Mouse (Mus musculus): Measurements from ENCODE around the gene Hectd2.

Hectd2 gene

DNA sequence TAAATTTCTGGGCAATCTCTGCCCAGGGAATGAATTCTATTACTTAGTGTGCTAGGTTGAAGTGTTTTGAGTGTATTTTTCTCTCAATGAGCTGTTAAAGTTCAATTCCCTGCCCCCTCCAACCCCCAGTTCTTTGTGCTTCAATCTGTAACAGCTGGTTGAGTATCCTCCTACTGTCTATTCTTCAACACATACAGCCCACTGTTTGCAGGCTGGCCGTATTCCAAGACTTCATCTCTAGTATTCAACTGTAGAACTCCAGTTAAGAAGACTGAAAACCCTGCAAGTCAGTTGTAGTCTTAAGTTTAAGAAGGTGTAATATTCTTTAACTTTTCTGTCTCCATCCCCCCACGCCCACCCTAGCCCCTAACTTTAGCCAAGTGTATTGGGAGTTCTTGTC is 10.0 kb downstream of the Hectd2 start:
- DNase-seq (ENCODE audit: low read depth), result no peak

DNA sequence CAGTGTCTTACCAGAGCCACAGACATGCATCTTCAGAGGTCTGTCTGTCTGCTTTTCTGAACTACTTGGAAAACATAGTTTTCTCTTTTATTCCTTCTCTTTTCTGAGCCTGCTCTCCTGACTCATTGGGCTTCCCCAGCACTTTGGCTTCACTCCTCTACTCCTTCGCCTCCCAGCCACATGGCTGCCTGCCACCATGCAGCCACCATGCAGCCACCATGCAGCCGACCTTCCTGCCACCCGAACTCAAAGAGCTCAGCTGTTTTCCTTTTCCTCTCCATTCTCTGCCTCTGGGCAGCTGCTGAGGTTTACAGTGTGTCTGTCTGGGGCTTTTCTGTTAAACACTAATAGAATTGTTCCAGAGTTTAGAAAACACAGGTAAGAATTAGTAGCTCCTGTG is 19.5 kb downstream of the Hectd2 start:
- DNase-seq (ENCODE audit: low read depth), result peak; percentile 19

GRCm38 (mm10) chr19:36575159-36575558 is 20.7 kb downstream of the Hectd2 start:
- DNase-seq (ENCODE audit: low read depth), result no peak

GRCm38 (mm10) chr19:36580874-36581273 is 26.4 kb downstream of the Hectd2 start:
- DNase-seq (ENCODE audit: low read depth), result no peak

GRCm38 (mm10) chr19:36582116-36582515 is 27.7 kb downstream of the Hectd2 start:
- DNase-seq (ENCODE audit: low read depth), result no peak

- DNase-seq (ENCODE audit: low read depth), result no peak
Observed at GRCm38 (mm10) chr19:36585505-36585904, 31.1 kb downstream of the Hectd2 start.

- DNase-seq (ENCODE audit: low read depth), result no peak
Observed at GRCm38 (mm10) chr19:36594409-36594808, 40.0 kb downstream of the Hectd2 start.

GRCm38 (mm10) chr19:36601869-36602268 is 47.4 kb downstream of the Hectd2 start:
- no peak for DNase-seq (ENCODE audit: low read depth)

- no peak for DNase-seq (ENCODE audit: low read depth)
Observed at GRCm38 (mm10) chr19:36602535-36603312, 48.3 kb downstream of the Hectd2 start.

DNA sequence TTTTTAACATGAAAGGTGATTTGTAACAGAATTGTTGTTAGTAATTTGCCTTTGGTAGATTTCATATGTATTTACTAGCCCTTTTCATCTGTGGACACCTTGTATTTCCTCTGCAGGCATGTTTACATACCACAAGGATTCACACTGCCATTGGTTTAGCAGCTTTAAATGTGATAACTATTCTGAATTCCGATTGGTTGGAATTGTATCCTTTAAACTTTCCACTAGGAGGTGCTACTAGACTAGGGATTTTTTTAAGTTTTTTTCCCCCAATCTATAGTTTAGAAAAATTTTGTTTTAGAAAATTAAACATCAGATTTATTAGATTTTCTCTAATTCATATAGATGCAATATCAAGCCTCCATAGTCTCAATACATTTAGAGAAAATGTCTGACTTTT is 51.8 kb downstream of the Hectd2 start:
- peak; percentile 56 for DNase-seq (ENCODE audit: low read depth)

- peak; percentile 30 for DNase-seq (ENCODE audit: low read depth)
Observed at GRCm38 (mm10) chr19:36609229-36609628, 54.8 kb downstream of the Hectd2 start.

DNA sequence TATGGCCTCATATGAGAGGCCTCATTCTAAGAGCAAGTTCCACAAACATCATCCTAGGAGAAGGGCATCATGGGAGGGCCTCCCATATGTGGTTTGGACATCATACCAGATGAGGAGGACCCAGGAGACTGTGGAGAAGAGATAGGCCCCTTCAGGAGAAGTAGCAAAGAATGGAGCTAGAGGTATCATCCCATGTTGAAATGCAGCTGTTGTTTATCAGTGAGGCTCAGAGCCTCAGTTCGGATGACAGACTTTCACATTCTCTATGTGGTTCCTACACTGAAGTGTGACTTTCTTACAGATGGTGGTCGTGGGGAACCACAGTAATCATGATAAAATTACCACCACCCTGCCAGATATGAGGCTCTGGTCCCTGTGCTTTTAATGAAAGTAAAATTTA is 55.9 kb downstream of the Hectd2 start:
- no peak for DNase-seq (ENCODE audit: low read depth)

GRCm38 (mm10) chr19:36625906-36626305 is 71.5 kb downstream of the Hectd2 start:
- no peak for DNase-seq (ENCODE audit: low read depth)

DNA sequence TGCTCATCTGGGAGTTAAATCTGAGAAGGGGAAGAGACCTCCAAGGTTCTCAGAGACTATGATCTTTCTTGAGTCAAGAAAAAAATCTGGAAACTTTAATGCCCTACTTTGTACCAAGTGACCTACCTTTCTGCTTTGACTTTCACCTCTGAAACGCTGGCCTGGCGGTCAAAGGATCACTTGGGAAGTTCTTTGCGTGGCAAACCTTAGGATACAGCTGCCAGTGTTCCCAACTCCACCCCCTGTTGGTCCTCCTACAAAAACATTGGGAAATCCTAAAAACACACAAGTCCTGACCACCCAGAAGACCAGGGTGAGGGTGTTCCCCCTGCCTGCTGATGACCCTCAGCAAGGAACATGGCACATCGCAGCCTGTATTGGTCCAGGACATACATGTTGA is 72.4 kb downstream of the Hectd2 start:
- DNase-seq (ENCODE audit: low read depth), result no peak

- no peak for DNase-seq (ENCODE audit: low read depth)
Observed at GRCm38 (mm10) chr19:36629394-36629910, 75.0 kb downstream of the Hectd2 start.

DNA sequence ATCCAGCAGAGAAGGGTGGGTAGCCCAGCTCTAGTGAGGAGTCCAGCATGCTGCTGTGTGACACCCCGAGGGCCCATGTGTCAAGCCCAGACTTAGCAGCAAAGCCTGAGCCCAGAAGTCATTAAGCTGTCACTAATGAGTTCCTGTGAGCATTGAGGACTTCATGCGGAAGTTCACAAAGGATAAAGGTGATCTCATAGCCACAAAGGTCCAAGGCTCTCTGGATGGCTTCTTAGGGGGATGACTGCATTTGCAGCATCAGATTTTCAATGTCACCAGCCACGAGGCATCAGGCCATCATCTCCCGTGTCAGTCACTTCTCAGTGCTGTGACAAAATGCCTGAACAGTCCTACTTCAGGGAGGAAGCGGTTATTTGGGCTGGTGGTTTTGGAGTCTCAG is 75.9 kb downstream of the Hectd2 start:
- no peak for DNase-seq (ENCODE audit: low read depth)

GRCm38 (mm10) chr19:36634771-36635170 is 80.3 kb downstream of the Hectd2 start:
- peak; percentile 71 for DNase-seq (ENCODE audit: low read depth)

- DNase-seq (ENCODE audit: low read depth), result no peak
Observed at GRCm38 (mm10) chr19:36637223-36637622, 82.8 kb downstream of the Hectd2 start.

DNA sequence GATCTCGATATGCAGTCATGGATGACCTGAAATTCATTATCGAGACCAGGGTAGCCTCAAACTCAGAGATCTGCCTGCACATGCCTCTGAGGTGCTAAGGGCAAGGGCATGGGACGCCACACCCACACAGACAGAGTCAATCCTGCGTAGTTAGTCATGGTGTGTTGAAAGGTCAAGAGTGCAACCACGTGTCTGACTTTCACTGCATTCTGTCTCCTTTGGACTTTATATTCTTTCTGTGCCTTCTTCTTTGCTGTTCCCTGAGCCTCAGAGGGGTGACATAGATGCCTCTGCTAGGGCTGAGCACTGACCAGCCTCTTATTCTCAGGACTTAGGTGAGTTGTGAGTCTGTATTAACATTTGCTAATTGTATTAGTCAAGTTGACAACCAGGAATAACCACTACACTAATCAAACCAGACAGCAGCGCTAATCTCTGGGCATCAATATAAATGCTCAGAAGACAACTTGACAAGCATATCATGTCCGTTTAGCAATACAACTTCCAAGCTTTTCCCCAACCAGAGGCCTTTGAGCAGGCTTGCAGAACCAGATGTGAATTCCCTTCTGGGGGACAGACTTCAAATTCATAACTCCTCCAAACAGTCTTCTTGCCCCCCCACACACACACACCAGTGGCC is 83.6 kb downstream of the Hectd2 start:
- no peak for DNase-seq (ENCODE audit: low read depth)

DNA sequence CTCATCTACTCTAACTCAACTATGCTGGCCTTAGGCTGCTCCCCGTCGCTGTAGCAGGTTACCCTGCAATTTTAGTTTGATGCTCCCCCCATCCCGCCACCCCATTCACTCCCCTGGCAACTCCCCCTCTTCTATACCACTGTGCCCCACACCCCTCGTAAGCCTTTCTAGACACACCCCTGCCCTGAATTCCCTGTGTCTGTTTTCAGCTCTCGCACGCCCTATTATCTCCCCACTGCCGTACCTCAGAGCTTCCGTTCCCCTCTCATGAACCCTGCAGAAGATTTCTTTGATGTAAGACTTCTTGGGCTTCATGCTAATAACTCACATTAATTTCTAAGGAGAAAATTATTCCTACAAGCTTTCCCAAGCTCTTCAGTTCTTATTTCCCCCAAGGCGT is 84.6 kb downstream of the Hectd2 start:
- DNase-seq (ENCODE audit: low read depth), result no peak

DNA sequence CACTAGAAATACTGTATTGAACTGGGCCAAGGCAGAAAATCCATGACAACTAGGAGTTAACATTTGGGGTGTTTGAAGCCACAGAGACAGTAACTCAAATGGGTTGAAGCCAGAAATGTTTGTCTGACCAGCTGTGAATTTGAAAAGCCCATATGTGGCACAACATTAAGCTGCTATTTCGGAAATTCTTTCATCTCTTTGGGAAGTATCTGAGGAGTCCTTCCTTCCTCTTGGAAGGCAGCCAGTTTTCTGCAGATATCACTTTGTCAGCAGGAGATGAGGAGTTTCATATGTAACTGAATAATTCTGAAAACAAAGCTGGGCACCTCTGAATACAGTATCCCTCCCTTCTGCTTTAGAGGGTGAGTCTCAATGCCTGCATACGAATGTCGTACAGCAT is 86.7 kb downstream of the Hectd2 start:
- no peak for DNase-seq (ENCODE audit: low read depth)

DNA sequence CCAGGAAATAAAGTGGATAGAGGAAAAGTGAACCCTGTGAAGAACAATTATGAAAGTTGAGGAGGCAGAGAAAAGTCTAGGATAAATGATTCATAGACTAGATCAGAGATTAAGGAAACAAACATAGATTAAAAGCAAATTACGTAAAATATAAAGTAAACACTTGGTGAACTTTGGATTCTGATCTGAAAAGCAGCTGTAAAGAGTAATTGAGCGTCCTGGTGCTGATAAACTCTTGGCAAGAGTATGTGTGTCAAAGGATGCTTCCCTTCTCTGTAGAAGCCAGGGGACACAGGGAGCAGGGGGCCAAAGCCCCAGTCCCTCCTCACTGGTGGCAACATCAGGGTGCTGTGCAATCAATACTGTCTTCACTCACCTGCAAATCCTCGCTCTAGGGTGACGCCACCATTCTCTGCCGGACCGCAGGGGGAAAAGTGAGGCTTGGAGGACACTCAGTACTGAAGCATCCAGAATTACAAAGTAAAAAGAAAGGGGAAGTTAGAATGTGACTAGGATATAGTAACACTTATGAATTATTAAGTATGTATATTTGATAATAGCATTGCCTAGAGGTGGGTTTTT is 91.0 kb downstream of the Hectd2 start:
- no peak for DNase-seq (ENCODE audit: low read depth)

Data from NIH3T3 (cell line).